ENCODE assay signal across 9 mouse cellular contexts in genomic region chr3:36861411-36862410, GRCm38 (mm10). TPM values are rescaled to one million over a fixed set of nuclear protein-coding genes. Genes with fewer than 3 reads are reported as not detected.
DNase-seq lines count a peak whose midpoint lies in the region; ATAC-seq and TF ChIP-seq lines count a peak whose summit lies in the region.
"Had no signal": no experiment of that assay in that cellular context is flagged by ENCODE, and none has a peak within 500 bp of the region (broad histone marks: within the 10 kb centered on the region; RNA-seq: fewer than 3 reads in every experiment).

No protein-coding gene starts in this region.

- H3K4me2 ChIP-seq in heart, embryonic 14.5 days (ENCODE audit: low read length): peak overlapping the region; percentile 57; the same call in 1 of the 2 replicates
- peak overlapping the region; percentile 63; the same call in 1 of the 2 replicates for H3K4me2 ChIP-seq in stomach, embryonic 15.5 days
- H3K4me2 ChIP-seq in stomach, postnatal 0 days (replicated peaks; ENCODE audit: low read depth): no peak overlapping the region

- H3K4me1 ChIP-seq in heart, embryonic 14.5 days (ENCODE audit: control insufficient read depth in 2 of 2, insufficient read depth in 2 of 2, low read length in 2 of 2): peaks cover 0 to 5% of the 10 kb centered on the region in 2 experiments; a peak in 2 of 4 replicates
- no peaks in the 10 kb centered on the region for H3K4me1 ChIP-seq in stomach, embryonic 15.5 days
- no peaks in the 10 kb centered on the region for H3K4me1 ChIP-seq in stomach, postnatal 0 days (replicated peaks; ENCODE audit: control insufficient read depth, insufficient read depth)

- H3K27me3 ChIP-seq in heart, embryonic 14.5 days (ENCODE audit: control insufficient read depth, insufficient read depth, low read length): no peaks in the 10 kb centered on the region
- no peaks in the 10 kb centered on the region for H3K27me3 ChIP-seq in stomach, embryonic 15.5 days (replicated peaks)
- no peaks in the 10 kb centered on the region for H3K27me3 ChIP-seq in stomach, postnatal 0 days (ENCODE audit: control insufficient read depth, insufficient read depth, low read length)

- no peak overlapping the region for H3K4me3 ChIP-seq in heart, embryonic 14.5 days (ENCODE audit: control insufficient read depth in 1 of 2, insufficient read depth in 1 of 2, low read depth in 1 of 2, low read length in 2 of 2)
- H3K4me3 ChIP-seq in stomach, embryonic 15.5 days (replicated peaks): no peak overlapping the region
- H3K4me3 ChIP-seq in stomach, postnatal 0 days (ENCODE audit: low read depth, low read length): no peak overlapping the region

- no peak overlapping the region for H3K9ac ChIP-seq in heart, embryonic 14.5 days (ENCODE audit: low read length)
- H3K9ac ChIP-seq in stomach, embryonic 15.5 days: no peak overlapping the region
- no peak overlapping the region for H3K9ac ChIP-seq in stomach, postnatal 0 days (ENCODE audit: low read length)

- peaks cover 6% of the 10 kb centered on the region; the same call in 1 of the 2 replicates for H3K9me3 ChIP-seq in heart, embryonic 14.5 days (ENCODE audit: control insufficient read depth, low read length)
- no peaks in the 10 kb centered on the region for H3K9me3 ChIP-seq in stomach, embryonic 15.5 days
- H3K9me3 ChIP-seq in stomach, postnatal 0 days (ENCODE audit: control insufficient read depth, low read length): no peaks in the 10 kb centered on the region

- no peak for TF ChIP-seq EP300 in stomach, postnatal 0 days (optimal IDR thresholded peaks at IDR 0.05)

- DNase-seq in heart, postnatal 14 days: no peak
- no peak for DNase-seq in stomach, postnatal 0 days (ENCODE audit: low spot score)
- peak; percentile 77 for DNase-seq in naive thymus-derived CD4-positive, alpha-beta T cell, adult 2 months (ENCODE audit: low read depth)
- no peak for DNase-seq in urinary bladder, postnatal 14 days (ENCODE audit: low spot score)
- DNase-seq in left cerebral cortex, postnatal 14 days (ENCODE audit: low spot score in 2 of 2): no peak
- DNase-seq: layer of hippocampus, postnatal 36 days had no signal

- no peak for TF ChIP-seq CTCF in stomach, postnatal 0 days (IDR thresholded peaks at IDR 0.05; ENCODE audit: low read depth)

- ATAC-seq in heart, embryonic 14.5 days (ENCODE audit: insufficient number of reproducible peaks, insufficient read depth, low FRiP score, low read depth): no peak
- no peak for ATAC-seq in stomach, embryonic 15.5 days (ENCODE audit: insufficient read depth, low FRiP score, low read depth)
- no peak for ATAC-seq in stomach, postnatal 0 days (ENCODE audit: low FRiP score, low TSS enrichment)
- peak; percentile 20 for ATAC-seq in granulocyte monocyte progenitor cell, adult 5-6 weeks (replicated peaks; ENCODE audit: poor library complexity, severe bottlenecking)

- peaks cover 21% of the 10 kb centered on the region for H3K36me3 ChIP-seq in heart, embryonic 14.5 days (ENCODE audit: control insufficient read depth, insufficient read depth, low read length)
- H3K36me3 ChIP-seq in stomach, embryonic 15.5 days: peaks cover 4% of the 10 kb centered on the region; the same call in 1 of the 2 replicates
- no peaks in the 10 kb centered on the region for H3K36me3 ChIP-seq in stomach, postnatal 0 days (ENCODE audit: control insufficient read depth, insufficient read depth, low read length)

- peak overlapping the region in 1 of 2 experiments; percentile 87; a peak in 1 of 4 replicates for H3K27ac ChIP-seq in heart, embryonic 14.5 days (replicated peaks in 1 of 2; ENCODE audit: control insufficient read depth in 1 of 2, insufficient read depth in 1 of 2, low read depth in 2 of 2, low read length in 2 of 2)
- no peak overlapping the region for H3K27ac ChIP-seq in stomach, embryonic 15.5 days
- H3K27ac ChIP-seq in stomach, postnatal 0 days (replicated peaks): no peak overlapping the region

- 74% methylated on average over 3 of the region's 3 CpGs for WGBS in heart, embryonic 14.5 days
- WGBS in stomach, embryonic 15.5 days: 81% methylated on average over 3 of the region's 3 CpGs
- 78% methylated on average over 3 of the region's 3 CpGs for WGBS in stomach, postnatal 0 days

- intact Hi-C loops in heart, postnatal 14 days (cut with DNase I): loop anchor here (10.0 kb wide), 1 partner anchor 343 kb away; no protein-coding TSS in a partner anchor
- intact Hi-C loops in left cerebral cortex, postnatal 14 days (cut with DNase I): no loop called here

RNA-seq across cellular contexts. Expression of gene 4932438A13Rik, which starts 1.2 kb away (rescaled TPM):
- polyA plus RNA-seq in heart, embryonic 14.5 days (2014; fragmentation: Nextera tagmentation; extraction: Ambion mirVana): 40.6 and 48.8 TPM in 2 replicates
- 10 to 100 TPM; 42.1 to 44.2 TPM for total RNA-seq in heart, postnatal 14 days (2021)
- polyA plus RNA-seq in stomach, embryonic 15.5 days (2015; fragmentation: Nextera tagmentation; extraction: Ambion mirVana): 39.0 and 43.7 TPM in 2 replicates
- 16.7 and 17.1 TPM in 2 replicates for polyA plus RNA-seq in stomach, postnatal 0 days (2015; fragmentation: Nextera tagmentation; extraction: Ambion mirVana)
- total RNA-seq in granulocyte monocyte progenitor cell, adult 5-6 weeks (2014; fragmentation: Nextera tagmentation): 73.5 and 74.2 TPM in 2 replicates
- 38.2 and 43.3 TPM in 2 replicates for total RNA-seq in granulocyte monocyte progenitor cell, adult 5-6 weeks (2017)
- 100 to 1,000 TPM; 108 to 119 TPM for total RNA-seq in left cerebral cortex, postnatal 14 days (2021)
